Mouse (Mus musculus): ENCODE data around the gene Slc9a5.
A peak's percentile ranks its signal among the peaks of the same experiment; 100 is the strongest.

Gene Slc9a5

DNA sequence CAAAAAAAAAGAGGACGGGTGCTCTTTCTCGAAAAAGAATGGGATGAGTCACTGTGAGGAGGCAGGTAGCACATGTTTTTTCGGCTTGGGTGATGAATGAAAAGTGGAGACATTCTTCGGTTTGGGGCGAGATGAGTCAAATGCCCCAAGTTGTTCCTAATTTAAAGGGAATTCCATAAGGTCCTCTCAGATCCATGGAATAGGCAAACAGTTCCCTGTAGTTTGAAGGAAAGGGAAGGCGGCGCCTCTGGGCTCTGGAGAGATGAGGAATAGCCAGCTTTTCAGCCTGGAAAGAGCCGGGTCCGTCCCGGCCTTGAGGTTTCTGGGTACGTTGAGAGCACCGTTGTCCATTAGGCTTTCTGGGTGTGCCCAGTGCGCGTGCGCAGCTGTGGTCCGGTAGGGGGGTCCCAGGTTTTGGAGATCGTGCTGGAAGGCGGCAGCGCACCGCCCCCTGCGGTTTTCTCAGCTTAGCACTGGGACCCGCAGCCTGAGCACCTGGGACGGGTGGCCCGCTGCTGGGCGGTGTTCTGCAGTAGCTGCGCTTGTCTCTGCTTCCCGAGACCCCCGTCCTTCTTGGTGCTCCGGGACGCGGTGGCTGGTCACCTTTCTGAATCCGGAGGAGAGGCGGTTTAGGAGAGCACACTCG lies at the start of gene Slc9a5:
Slc9a5 (plus strand) TSS at position 394 of the 646 bp plus-strand sequence.
- DNase-seq (ENCODE audit: low spot score in 2 of 2), result no peak

DNA sequence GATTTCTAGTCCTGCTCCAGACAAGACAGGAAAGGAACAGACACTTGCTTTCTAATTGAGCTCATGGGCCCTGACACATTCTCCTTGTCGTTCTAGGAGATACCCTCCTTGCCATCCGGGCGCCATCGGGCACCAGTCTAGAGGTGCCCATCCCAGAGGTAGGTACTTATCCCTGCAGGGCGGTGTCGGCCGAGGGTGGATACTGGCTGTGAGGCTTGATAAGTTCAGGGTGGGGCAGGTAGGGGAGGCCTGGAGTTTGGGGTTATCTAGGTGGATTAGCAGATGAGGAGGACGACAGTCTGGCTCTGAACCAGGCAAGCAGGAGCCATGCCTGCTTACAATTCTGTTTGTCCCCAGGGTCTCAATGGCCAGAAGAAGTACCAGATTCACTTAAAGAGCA lies 48.7 kb upstream of the Slc9a5 start:
- DNase-seq (ENCODE audit: low spot score in 2 of 2), result no peak

DNA sequence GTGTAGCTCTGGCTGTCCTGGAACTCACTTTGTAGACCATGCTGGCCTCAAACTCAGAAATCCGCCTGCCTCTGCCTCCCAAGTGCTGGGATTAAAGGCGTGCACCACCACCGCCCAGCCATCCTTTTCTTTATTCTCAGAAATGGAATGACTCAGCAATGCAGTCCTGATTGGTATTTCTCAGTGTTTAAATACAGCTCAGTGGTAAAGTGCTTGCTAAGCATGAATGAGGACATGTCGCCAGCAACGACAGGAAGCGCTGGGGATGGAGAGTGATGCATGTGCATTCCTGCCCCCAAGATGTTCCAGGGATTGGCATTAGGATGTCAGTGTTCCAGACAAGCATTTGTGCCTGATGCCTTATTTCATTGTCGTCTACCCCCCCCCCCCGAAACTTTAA lies 45.2 kb upstream of the Slc9a5 start:
- DNase-seq (ENCODE audit: low spot score in 2 of 2), result no peak

DNA sequence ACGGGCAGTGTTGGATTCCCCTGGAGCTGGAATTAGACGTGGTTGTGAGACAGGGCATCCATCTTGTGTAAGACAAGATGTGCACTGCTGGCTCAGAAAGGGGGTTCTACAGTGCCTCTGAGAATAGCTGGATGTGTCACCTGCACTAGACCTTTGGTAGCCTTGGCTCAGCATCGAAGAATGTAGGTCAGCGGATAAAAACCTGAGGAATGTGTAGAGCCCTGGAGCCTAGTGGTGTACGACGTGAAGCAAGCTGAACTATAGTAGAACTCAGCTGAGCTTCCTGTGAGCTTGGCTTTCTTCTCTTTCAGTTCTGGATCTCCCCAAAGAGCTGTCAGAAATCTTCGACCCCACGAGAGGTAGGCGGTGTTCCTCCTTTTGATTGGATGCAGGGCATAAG lies 44.8 kb upstream of the Slc9a5 start:
- DNase-seq (ENCODE audit: low spot score in 2 of 2), result no peak

DNA sequence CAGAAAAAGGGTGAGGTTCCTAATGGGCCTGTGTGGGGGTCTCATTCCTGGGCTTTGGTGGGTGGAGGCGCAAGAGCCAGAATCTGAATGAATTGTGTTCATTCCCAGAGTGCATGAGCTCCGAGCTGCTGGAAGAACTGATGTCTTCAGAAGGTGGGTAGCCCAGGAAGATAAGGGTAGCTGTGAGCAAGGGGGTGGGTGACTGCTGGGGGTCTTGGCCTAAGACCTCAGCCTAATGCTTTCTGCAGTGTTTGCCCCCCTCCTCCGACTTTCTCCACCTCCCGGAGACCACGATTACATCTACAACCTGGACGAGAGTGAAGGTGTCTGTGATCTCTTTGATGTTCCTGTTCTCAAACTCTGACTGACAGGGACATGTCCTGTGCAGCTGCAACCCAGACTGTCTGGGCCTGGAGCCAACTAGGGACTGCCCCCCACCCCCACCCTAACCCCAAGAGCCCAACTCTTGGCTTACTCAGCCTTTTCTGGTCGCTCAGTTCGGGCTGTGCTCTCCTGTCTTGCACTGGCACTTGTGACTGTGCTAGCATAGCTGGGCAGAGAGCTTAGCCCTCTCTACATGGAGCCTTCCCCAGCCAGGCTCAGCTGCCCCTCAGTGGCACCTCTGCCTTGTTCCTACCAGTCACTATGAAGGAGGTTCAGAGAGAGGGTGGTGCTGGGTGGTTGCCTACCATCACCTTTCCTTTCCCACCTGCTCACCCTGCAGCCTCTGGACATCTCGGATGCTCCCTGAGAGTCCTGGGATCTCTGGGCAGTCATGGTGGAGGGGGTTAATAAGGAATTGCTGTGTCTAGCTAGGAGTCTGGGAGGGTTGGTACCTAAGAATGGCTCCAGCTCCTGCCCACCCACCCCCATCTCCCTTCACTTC lies 44.1 kb upstream of the Slc9a5 start:
- no peak for DNase-seq (ENCODE audit: low spot score in 2 of 2)

- peak; percentile 80 to 84 for DNase-seq (ENCODE audit: low spot score in 2 of 2)
These were observed 43.2 kb upstream of the Slc9a5 start, which contains the start of gene Elmo3 for GRCm38 (mm10) chr8:105305211-105306145. Gene Elmo3 (plus strand): TSS chr8:105305601.

DNA sequence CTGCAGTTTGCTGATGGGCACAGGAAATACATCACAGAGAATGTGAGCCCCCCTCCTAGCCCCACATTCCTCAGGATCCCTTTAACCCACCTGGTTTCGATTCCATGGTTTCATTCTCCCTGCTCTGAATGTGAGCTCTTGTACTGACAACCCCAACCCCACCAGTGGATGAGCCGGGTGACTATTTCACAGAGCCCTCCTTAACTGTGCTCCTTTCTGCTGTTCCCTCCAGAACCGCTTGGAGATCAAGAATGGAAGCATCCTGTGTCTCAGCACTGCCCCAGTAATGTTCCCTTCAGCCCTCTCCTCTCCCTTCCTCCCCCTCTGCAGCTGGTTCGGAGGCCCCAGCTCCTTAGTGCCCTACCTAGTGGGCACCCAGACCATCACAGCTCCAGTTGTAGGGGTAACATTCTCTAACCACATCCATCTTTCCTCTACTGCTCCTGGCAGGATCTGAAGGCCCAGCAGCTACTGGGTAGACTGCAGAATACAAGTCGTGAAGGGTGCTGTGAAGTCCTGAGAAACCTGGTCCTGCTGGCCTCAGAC lies 42.4 kb upstream of the Slc9a5 start:
- DNase-seq (ENCODE audit: low spot score in 2 of 2), result no peak

GRCm38 (mm10) chr8:105307670-105308069 lies 41.0 kb upstream of the Slc9a5 start:
- no peak for DNase-seq (ENCODE audit: low spot score in 2 of 2)

DNA sequence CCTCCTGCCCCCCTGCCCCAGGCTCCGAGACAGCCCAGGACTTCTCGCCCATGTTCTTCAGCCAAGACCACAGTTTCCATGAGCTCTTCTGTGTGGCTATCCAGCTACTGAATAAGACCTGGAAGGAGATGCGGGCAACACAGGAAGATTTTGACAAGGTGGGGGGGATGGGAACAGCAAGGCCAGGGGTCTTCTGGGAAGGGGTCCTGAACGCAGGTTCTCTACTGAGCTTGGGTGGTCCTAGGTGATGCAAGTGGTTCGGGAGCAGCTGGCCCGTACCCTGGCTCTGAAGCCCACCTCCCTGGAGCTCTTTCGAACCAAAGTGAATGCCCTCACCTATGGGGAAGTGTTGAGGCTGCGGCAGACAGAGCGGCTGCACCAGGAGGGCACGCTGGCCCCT lies 40.2 kb upstream of the Slc9a5 start:
- no peak for DNase-seq (ENCODE audit: low spot score in 2 of 2)

- no peak for DNase-seq (ENCODE audit: low spot score in 2 of 2)
These were observed 39.3 kb upstream of the Slc9a5 start for GRCm38 (mm10) chr8:105309142-105309847.

- no peak for DNase-seq (ENCODE audit: low spot score in 2 of 2)
These were observed 38.5 kb upstream of the Slc9a5 start for GRCm38 (mm10) chr8:105310118-105310517.

- DNase-seq (ENCODE audit: low spot score in 2 of 2), result no peak
These were observed 36.9 kb upstream of the Slc9a5 start for GRCm38 (mm10) chr8:105311718-105312117.

DNA sequence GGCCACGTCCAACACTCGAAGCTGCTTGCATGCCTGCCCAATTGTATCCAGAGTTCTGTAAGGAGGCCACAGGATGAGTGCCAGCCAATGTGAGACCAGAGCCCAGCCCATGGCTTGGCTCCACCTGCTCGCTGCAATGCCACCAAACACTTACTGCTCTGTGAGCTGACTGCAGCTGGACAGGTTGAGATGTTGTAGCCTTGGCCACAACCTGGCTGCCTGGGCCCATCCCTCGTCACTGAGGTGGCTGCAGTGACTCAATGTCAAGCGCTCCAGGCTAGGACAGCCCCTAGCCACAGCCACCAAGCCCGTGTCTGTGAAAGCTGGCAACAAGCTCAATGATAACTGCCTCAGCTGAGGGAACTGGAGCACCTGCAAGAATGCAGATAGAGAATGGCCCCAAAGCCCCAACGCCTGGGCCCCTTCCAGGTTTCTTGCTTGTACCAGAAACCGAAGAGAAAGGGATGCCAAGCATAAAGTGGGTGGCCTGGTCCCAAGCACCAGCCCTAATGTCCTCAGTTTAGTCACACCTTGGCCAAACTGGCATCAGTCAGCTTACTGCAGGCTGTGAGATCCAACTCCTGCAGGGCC lies 35.7 kb upstream of the Slc9a5 start:
- DNase-seq (ENCODE audit: low spot score in 2 of 2), result no peak

DNA sequence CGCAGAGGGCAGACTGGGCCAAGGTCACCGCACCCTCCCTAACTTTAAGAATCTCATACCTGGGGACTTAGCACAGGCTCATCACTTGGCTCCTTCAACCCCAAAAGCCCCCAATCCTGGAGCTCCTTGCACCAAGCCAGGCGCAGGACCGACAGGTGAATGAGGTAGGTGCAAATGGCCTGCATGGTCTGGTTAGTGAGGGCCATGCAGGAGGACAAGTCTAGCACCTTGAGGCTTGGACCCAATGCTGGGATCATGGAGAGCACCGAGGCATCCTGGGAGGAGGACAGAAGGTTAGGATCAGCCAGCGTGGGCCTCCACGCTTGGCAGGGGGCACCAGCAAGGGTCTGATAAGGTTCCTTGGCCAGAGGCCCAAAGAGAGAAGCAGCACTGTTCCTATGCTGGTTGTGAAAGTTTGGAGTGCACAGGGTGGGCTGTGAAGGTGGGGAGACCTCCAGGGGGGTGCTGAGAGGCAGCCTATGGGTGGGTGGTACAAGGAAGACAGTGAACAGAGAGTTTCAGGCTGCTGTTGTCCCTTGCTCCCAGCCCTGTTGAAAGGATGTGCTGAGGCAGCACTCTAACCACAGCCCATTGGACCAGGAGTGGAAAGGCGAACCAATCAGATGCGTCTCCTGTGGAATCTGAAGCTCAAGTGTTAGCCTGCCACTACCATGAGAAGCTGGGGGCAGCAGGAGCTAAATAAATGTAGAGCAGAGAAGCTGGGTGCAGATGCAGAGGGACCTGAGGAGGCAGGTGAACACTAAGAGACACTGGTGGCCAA lies 34.8 kb upstream of the Slc9a5 start:
- no peak for DNase-seq (ENCODE audit: low spot score in 2 of 2)

GRCm38 (mm10) chr8:105315073-105315769 lies 33.4 kb upstream of the Slc9a5 start:
- DNase-seq (ENCODE audit: low spot score in 2 of 2), result no peak

- no peak for DNase-seq (ENCODE audit: low spot score in 2 of 2)
These were observed 30.7 kb upstream of the Slc9a5 start for GRCm38 (mm10) chr8:105317941-105318340.

GRCm38 (mm10) chr8:105318662-105319190 lies 29.9 kb upstream of the Slc9a5 start:
- DNase-seq (ENCODE audit: low spot score in 2 of 2), result no peak

- no peak for DNase-seq (ENCODE audit: low spot score in 2 of 2)
These were observed 25.5 kb upstream of the Slc9a5 start for GRCm38 (mm10) chr8:105323183-105323582.

DNA sequence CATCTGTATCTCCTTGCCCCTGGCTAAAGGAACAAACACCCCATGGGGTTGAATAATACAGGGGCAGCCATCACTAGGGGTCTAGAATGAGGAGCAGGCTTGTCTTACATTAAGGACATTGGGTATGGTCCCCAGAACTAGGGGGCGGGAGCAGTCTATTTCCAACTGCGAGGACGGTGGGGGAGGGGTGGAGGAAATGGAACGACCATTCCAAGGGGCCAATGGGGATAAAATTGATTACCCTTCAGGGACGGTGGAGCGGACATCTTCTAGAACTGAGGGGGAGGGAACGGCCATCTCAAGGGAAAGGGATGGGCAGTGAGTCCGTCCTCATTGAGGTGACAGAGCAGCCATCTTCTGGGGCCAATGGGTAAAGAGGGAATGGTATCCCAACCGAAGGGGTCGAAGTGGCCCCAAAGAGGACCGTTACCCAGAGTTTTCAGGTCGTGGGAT lies 23.0 kb upstream of the Slc9a5 start:
- DNase-seq (ENCODE audit: low spot score in 2 of 2), result no peak

Data from urinary bladder, postnatal 36 days (tissue).